Mouse (Mus musculus) hindbrain, postnatal 0 days (tissue): ENCODE data around the gene Smim6. TPM values are rescaled to one million over a fixed set of nuclear protein-coding genes. Genes with fewer than 3 reads are reported as not detected.
A peak's percentile ranks its signal among the peaks of the same experiment; 100 is the strongest.

Source experiments
- ATAC-seq: fragments of 200-750 bp; cut with Nextera tagmentation; 2 replicates; pipeline ENCODE4 v1.8.0; 2017; ENCODE audit warnings: mild to moderate bottlenecking, moderate TSS enrichment, moderate library complexity
- DNase-seq: peaks from one replicate; pipeline ENCODE4 v3.0.0-alpha.2; 2015; ENCODE audit warnings: low spot score
- H3K27ac ChIP-seq: fragments of 300-500 bp; sonication (generic); 2 replicates; pipeline ENCODE4 v1.5.1; 2014; ENCODE audit warnings: mild to moderate bottlenecking
- H3K27me3 ChIP-seq: fragments of 300-500 bp; sonication (generic); 2 replicates; pipeline ENCODE4 v1.6.1; 2014; ENCODE audit warnings: low read length, mixed read lengths; ENCODE audit not compliant: insufficient read depth
- H3K36me3 ChIP-seq: fragments of 300-500 bp; sonication (generic); 2 replicates; pipeline ENCODE4 v1.6.1; 2014; ENCODE audit warnings: low read length, mixed read lengths; ENCODE audit not compliant: insufficient read depth
- H3K4me1 ChIP-seq: fragments of 300-500 bp; sonication (generic); 2 replicates; pipeline ENCODE4 v1.6.1; 2014; ENCODE audit warnings: antibody characterized with exemption, low read length, mixed read lengths; ENCODE audit not compliant: insufficient read depth
- H3K4me2 ChIP-seq: fragments of 300-500 bp; sonication (generic); 2 replicates; pipeline ENCODE4 v1.6.1; 2014; ENCODE audit warnings: low read depth, mild to moderate bottlenecking, low read length, moderate library complexity, mixed read lengths
- H3K4me3 ChIP-seq: fragments of 300-500 bp; sonication (generic); 2 replicates; pipeline ENCODE4 v1.5.1; 2014; ENCODE audit warnings: low read length
- H3K9ac ChIP-seq: fragments of 300-500 bp; sonication (generic); replicated peaks from 2 replicates; pipeline ENCODE4 v1.6.1; 2014; ENCODE audit warnings: mild to moderate bottlenecking, low read length, moderate library complexity, mixed read lengths
- H3K9me3 ChIP-seq: fragments of 300-500 bp; sonication (generic); 2 replicates; pipeline ENCODE4 v1.6.1; 2016; ENCODE audit warnings: low read length, mixed read lengths
- CTCF ChIP-seq: IDR thresholded peaks from 2 replicates; pipeline ENCODE4 v1.5.1; 2016; ENCODE audit warnings: antibody characterized with exemption, control low read depth, low read depth
- WGBS: fragments of 180-500 bp; shearing (Covaris S2); extraction: QIAGEN DNeasy Blood & Tissue Kit; methylation state at CpG from one replicate; pipeline ENCODE4 v1.1.7; 2014; 5-methylcytosine and 5-hydroxymethylcytosine counted together
- polyA plus RNA-seq: library from polyadenylated mRNA; unstranded; fragments of >200 nt; fragmentation: Nextera tagmentation; extraction: Ambion mirVana; gene quantifications from 2 replicates; pipeline ENCODE4 v1.2.1, GENCODE M21; 2015
- total RNA-seq: library from RNA; depleted of rRNA; stranded (reverse); fragments of >200 nt; gene quantifications from 2 replicates; pipeline ENCODE4 v1.2.3, GENCODE M21; 2014

The Smim6 gene
- total and polyA plus RNA-seq, 2 experiments from 2014 or later, result 0.35 TPM; not detected in 1

- ATAC-seq, result no peak
Measured at GRCm38 (mm10) chr11:115916579-115916978, 4.8 kb downstream of the Smim6 start.

GRCm38 (mm10) chr11:115918637-115919036 is 6.8 kb downstream of the Smim6 start:
- no peak overlapping the region for H3K27ac ChIP-seq
- peaks cover 25% of the 10 kb centered on the region for H3K36me3 ChIP-seq
- no peak overlapping the region for H3K9ac ChIP-seq
- no peak for ATAC-seq
- no peak for DNase-seq
- no peaks in the 10 kb centered on the region for H3K9me3 ChIP-seq
- WGBS, result 90% methylated on average over 5 of the region's 5 CpGs
- H3K4me2 ChIP-seq, result no peak overlapping the region
- H3K27me3 ChIP-seq, result no peaks in the 10 kb centered on the region
- no peak overlapping the region for H3K4me3 ChIP-seq
- H3K4me1 ChIP-seq, result no peaks in the 10 kb centered on the region
- no peak for TF ChIP-seq CTCF

More at GRCm38 (mm10) chr11:115916579-115916978, 4.8 kb downstream of the Smim6 start:
- no peak for TF ChIP-seq CTCF
- no peak overlapping the region for H3K4me3 ChIP-seq
- H3K4me2 ChIP-seq, result no peak overlapping the region
- H3K36me3 ChIP-seq, result peaks cover 20% of the 10 kb centered on the region
- H3K27me3 ChIP-seq, result no peaks in the 10 kb centered on the region
- no peak overlapping the region for H3K9ac ChIP-seq
- WGBS, result 93% methylated on average over 4 of the region's 4 CpGs
- no peaks in the 10 kb centered on the region for H3K9me3 ChIP-seq
- DNase-seq, result no peak
- no peaks in the 10 kb centered on the region for H3K4me1 ChIP-seq
- no peak overlapping the region for H3K27ac ChIP-seq

GRCm38 (mm10) chr11:115919073-115919472 is 7.3 kb downstream of the Smim6 start:
- Histone ChIP-seq H3K4me3 (no peak overlapping the region), H3K36me3 (peaks cover 25% of the 10 kb centered on the region), H3K9me3 (no peaks in the 10 kb centered on the region), H3K27me3 (no peaks in the 10 kb centered on the region), H3K27ac (no peak overlapping the region), H3K9ac (no peak overlapping the region), H3K4me2 (no peak overlapping the region), H3K4me1 (no peaks in the 10 kb centered on the region)
- DNase-seq (no peak), ATAC-seq (no peak)
- 90% methylated on average over 5 of the region's 5 CpGs for WGBS
- TF ChIP-seq CTCF, result no peak

- H3K36me3 ChIP-seq, result peaks cover 20% of the 10 kb centered on the region
Measured at GRCm38 (mm10) chr11:115920110-115920818, 8.4 kb downstream of the Smim6 start.

GRCm38 (mm10) chr11:115921986-115922385 is 10.2 kb downstream of the Smim6 start:
- no peak overlapping the region for H3K9ac ChIP-seq
- H3K27me3 ChIP-seq, result no peaks in the 10 kb centered on the region
- no peak overlapping the region for H3K4me2 ChIP-seq
- 100% methylated on average over 1 of the region's 1 CpGs for WGBS
- ATAC-seq (no peak), DNase-seq (no peak)
- no peak for TF ChIP-seq CTCF
- H3K9me3 ChIP-seq, result no peaks in the 10 kb centered on the region
- H3K4me3 ChIP-seq, result no peak overlapping the region
- H3K36me3 ChIP-seq, result peaks cover 8% of the 10 kb centered on the region; the same call in 1 of the 2 replicates
- H3K4me1 ChIP-seq, result no peaks in the 10 kb centered on the region
- no peak overlapping the region for H3K27ac ChIP-seq

More at GRCm38 (mm10) chr11:115920110-115920818, 8.4 kb downstream of the Smim6 start:
- peak; percentile 77 for TF ChIP-seq CTCF
- no peak overlapping the region for H3K9ac ChIP-seq
- H3K4me1 ChIP-seq, result no peaks in the 10 kb centered on the region
- H3K27ac ChIP-seq, result no peak overlapping the region
- DNase-seq (peak; percentile 77), ATAC-seq (no peak)
- H3K4me3 ChIP-seq, result no peak overlapping the region
- H3K9me3 ChIP-seq, result no peaks in the 10 kb centered on the region
- no peak overlapping the region for H3K4me2 ChIP-seq
- WGBS, result 38% methylated on average over 6 of the region's 6 CpGs
- H3K27me3 ChIP-seq, result no peaks in the 10 kb centered on the region

GRCm38 (mm10) chr11:115929031-115929430 is 17.2 kb downstream of the Smim6 start:
- no peak for DNase-seq

GRCm38 (mm10) chr11:115929818-115930217 is 18.0 kb downstream of the Smim6 start:
- H3K36me3 ChIP-seq, result peaks cover 3% of the 10 kb centered on the region; the same call in 1 of the 2 replicates
- no peak overlapping the region for H3K4me3 ChIP-seq
- H3K4me2 ChIP-seq, result no peak overlapping the region
- no peak overlapping the region for H3K27ac ChIP-seq
- no peaks in the 10 kb centered on the region for H3K9me3 ChIP-seq
- no peak for ATAC-seq
- H3K27me3 ChIP-seq, result no peaks in the 10 kb centered on the region
- WGBS, result 80% methylated on average over 3 of the region's 3 CpGs
- H3K9ac ChIP-seq, result no peak overlapping the region
- H3K4me1 ChIP-seq, result peaks cover 18% of the 10 kb centered on the region
- no peak for DNase-seq
- no peak for TF ChIP-seq CTCF

More at GRCm38 (mm10) chr11:115929031-115929430, 17.2 kb downstream of the Smim6 start:
- no peak overlapping the region for H3K4me2 ChIP-seq
- no peak overlapping the region for H3K9ac ChIP-seq
- H3K27ac ChIP-seq, result no peak overlapping the region
- H3K9me3 ChIP-seq, result no peaks in the 10 kb centered on the region
- H3K36me3 ChIP-seq, result peaks cover 3% of the 10 kb centered on the region; the same call in 1 of the 2 replicates
- no peak for TF ChIP-seq CTCF
- ATAC-seq, result no peak
- H3K4me1 ChIP-seq, result peaks cover 11% of the 10 kb centered on the region
- H3K27me3 ChIP-seq, result no peaks in the 10 kb centered on the region
- no peak overlapping the region for H3K4me3 ChIP-seq
- WGBS, result 93% methylated on average over 8 of the region's 8 CpGs
